Mouse (Mus musculus): Measurements from ENCODE around the gene Slc25a3.
A peak's percentile ranks its signal among the peaks of the same experiment; 100 is the strongest.

DNA sequence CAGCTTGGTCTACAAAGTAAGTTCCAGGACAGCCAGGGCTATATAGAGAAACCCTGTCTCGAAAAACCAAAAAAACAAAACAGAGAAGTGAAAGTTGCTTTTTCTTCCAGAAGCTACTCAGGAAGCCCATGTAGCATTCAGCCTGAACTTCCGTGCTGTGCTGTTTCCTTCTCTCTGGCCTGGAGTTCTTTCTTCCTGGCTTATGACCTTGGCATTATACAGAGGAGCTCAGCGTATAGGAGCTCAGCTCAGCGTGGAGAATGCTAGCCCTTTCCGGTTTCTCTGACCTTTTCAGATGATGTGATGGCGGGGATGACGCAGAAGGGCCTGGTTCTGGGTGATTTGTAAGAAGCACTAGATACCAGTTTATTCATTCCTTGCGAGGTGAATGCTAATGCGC lies 13.5 kb upstream of the Slc25a3 start:
- TF ChIP-seq CTCF (IDR thresholded peaks at IDR 0.05; ENCODE audit: low read depth, low read length) = no peak
- TF ChIP-seq POLR2A (IDR thresholded peaks at IDR 0.05; ENCODE audit: borderline replicate concordance, low read depth, low read length) = 0 out of 2 replicates have a peak, but pooled peaks have one; percentile 8
